Mouse (Mus musculus) megakaryocyte progenitor cell, adult 5-6 weeks (primary cell): ENCODE results near the gene Pde4a. TPM values are rescaled to one million over a fixed set of nuclear protein-coding genes. Genes with fewer than 3 reads are reported as not detected.
A peak's percentile ranks its signal among the peaks of the same experiment; 100 is the strongest.
"Not testable (repeated sequence)": the region's sequence is repeated elsewhere in the genome, so short reads cannot be mapped to it uniquely, and the experiment has no call there.

Experiments used
- ATAC-seq: replicated peaks from 2 replicates; pipeline ENCODE4 v1.8.0; 2016; ENCODE audit warnings: mild to moderate bottlenecking, moderate TSS enrichment, inconsistent platforms; ENCODE audit not compliant: poor library complexity
- total RNA-seq, 2 experiments: library from RNA; stranded (forward) in 1 of 2; stranded (reverse) in 1 of 2; fragments of 157-497, 149-512 nt in 1 of 2; fragments of 200-1000 nt in 1 of 2; gene quantifications; 2 replicates each; pipeline versions ENCODE4 v1.2.3 to v1.2.4; 2015 to 2017

Pde4a gene
- total RNA-seq, 2 experiments from 2014 or later: 4.0 to 15.2 TPM

DNA sequence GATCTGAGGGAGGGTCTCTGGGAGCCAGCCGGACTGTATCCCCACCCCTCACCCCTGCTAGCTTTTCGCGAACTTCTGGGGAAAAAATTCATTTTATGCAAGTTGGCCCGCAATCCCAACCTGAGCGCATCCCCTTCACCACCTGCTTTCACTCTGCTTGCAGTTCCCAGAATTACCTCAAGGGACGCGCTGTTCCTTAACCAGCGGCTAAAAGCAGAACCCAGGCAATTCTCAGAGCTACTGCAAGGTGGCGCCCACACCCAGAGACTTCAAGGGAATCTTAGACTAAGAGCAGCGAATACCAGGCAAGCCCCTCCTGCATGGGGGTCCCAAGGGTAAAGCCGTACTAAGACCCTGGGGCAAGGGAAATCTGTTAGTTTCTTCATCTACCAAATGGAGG, 75.8 kb downstream of the Pde4a start:
- ATAC-seq: peak; percentile 70

DNA sequence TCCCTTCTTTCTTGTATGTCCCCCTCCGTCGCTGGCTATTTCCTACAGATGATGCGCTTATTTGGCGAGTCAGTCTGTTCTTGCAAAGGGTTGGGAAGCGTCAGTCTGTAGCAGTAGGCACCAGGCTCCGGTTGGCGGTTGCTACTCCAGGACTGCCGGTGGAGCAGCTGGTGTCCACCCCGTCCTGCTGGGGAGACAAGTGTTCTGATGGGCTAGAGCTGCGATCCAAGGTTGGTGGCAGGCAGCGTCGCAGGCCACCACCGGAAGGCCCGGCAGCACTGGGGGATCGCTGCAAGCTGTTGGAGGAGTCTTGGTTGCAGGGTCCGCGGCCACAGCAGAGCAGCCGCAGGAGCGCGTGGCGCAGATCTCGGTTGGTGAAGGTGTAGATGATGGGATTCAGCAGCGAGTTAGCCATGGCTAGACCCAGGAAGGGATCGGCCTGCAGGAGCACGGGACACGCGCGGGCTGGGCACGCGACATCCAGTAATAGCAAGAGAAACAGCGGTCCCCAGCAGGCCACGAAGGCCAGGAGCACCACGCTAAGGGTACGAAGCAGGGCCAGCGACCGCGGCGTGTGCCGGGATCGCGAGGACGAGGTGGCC, 78.4 kb downstream of the Pde4a start:
- ATAC-seq: no peak

DNA sequence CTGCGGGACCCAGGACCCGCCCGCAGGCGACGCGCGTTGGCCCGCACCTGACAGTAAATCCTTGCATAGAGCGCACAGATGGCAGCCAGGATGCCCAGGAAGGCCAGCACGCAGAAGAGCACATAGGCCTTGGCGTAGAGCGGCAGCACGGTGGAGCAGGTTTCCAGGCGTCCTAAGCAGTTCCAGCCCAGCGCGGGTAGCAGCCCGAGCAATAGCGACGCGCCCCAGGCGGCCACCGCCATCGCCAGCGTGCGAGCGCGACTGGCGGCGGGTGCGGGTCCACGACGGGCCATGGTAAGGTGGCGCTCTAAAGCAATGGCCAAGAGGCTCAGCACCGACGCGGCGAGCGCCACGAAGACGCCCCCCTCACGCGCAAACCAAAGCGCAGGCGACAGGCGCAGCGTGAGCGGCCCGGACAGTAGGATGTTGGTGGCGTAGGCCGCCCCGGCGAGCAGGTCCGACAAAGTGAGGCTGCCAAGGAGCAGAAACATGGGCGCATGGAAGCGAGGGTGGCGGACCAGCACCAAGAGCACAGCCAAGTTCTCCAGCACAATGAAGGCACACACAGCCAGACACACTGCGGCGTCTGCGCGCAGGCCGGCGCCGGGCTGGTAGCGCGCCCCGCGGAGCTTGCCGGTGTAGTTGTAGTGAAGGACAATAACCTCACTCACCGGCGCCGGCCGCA, 79.1 kb downstream of the Pde4a start:
- 0 out of 2 replicates have a peak, but pooled peaks have one; percentile 9 for ATAC-seq

DNA sequence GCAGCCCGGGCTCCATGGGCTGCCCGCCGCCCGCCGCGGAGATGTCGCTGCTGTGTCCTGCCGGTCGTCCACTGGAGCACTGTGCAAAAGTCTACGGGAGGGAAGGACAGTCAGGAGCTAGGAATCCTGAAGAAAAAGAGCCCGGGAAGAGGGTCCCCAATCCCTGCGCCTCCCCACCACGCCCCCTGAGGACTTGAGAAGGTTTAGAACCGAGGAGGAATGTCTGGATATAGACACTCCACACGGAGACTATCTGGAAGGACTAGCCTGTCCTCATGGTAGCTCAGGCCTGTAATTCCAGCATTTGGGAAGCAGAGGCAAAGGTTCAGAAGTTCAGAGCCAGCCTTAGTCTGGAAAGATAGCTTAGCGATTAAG, 79.6 kb downstream of the Pde4a start:
- no peak for ATAC-seq

DNA sequence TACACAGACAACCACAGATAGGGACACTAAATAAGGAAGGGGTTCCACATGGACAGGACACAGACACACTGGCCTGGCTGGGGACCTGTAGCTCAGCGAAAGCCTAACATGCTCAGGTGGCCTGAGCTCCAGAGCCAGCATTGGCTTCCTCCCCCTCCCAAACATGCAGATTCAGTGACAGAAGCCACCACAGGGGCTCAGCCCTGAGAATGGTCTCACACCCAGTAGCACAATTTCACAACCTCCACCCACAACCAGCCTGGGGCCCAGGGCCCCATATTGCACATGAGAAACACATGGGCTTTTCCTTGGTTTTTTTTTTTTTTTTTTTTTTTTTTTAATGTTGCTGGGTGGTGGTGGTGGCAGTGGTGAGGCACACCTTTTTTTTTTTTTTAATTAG, 80.8 kb downstream of the Pde4a start:
- ATAC-seq: peak; percentile 41

DNA sequence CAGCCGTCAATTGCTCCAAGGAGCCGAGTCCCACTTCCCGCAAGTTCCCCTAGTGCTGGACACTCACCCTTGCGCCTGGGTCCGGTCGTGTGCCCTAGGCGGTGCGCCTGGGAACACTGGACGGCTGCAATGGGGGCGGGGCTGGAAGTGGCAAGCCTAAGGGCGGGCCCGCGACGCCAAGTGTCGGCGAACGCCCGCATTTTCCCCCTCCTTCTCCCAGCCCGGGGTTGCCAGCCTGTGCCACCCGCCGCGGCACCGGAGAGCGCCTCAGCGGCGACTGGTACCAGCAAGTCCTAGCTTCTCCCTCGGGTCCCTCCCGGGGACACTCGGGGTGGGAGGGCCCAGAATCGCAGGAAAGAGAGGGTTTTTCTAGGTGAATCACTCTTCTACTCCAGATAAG, 82.8 kb downstream of the Pde4a start, which contains the start of gene S1pr5:
TSS of gene S1pr5 (minus strand) at position 118 of the 400 bp plus-strand sequence.
- peak; percentile 35; the same call in 1 of the 2 replicates for ATAC-seq

DNA sequence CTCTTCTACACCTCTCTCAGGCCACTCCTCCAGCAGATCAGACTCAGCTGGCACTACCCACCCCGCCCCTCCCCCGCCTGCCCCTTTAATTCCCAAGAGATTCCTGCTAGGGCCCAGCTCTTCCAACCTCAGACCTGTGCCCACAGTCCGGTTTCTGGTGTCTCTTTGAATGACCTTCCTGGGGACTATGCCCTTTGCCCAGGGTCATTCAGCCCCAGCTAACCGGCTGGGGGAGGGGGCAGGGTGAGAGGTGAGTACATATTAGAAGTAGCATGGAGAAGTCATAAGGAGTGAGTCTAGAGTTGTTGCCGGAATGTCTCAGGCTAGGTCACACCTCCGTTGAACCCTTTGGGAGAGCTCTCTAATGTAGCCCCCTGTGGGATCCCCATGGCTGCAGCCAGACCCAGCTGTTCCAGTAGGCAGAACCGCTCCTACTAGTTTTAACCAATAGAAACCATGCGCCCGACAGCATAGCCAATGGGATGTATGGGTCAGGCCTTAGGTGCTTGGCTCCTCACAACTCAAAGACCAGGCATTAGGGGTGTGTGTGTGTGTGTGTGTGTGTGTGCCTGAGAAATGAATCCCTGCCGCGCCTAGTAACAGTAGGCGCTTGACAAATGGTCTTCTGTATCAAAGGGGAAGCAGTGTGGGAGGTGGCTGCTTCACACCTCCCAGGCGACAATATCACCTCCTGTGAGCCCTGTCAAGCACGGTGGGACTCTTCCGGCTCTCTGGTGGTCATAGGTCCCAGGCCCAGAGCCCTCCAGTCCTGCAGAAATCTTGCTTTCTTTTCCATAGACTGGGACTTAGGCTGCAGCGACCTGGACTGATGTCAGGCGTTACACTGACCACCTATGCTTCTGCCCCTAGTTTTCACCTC, 84.4 kb downstream of the Pde4a start:
- ATAC-seq: no peak

DNA sequence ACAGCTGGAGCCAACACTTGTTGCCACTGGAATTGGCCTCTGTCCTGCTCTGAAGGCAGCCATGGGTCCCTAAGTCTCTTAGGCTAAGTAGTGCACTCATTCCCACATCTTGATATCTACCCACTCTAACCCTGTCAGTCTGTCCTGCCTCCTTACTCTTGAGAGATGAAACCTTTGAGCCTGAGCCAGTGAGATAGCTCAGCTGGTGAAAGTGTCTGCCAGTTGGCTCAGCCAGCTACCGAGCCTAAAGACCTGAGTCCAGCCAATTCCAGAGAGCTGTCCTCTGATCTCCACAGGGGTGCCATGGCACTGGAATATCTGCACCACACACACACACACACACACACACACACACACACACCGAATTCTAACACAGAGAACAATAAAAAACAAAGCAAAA, 85.0 kb downstream of the Pde4a start:
- ATAC-seq: peak; percentile 18; the same call in 1 of the 2 replicates

DNA sequence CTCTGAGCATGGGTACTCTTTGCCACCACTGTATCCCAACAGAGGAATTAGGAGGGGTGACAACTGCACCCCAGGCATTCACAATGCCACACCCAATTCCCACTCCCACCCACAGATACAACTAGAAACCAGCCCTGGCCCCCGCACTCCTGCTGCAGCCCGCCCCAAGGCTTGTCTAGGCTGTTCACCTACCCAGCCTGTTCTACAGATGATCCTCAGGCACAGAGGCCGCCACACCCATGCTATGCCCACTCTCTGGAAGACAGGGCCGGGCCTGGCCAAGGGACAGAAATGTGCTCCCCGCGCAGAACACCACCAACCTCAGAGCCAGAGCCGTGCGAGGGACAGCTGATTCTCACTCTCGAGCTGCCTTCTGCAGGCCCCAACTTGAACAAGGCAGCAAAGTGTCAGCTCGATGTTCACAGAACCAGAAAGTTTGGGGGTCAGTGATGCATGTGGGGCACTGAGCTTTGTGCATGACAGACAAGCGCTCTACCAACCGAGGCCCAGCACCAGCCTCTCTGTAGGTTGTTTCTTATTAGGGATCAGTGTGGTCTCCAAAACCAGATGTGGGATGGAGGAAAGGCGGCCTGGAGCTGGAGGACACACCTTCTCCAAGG, 85.7 kb downstream of the Pde4a start:
- ATAC-seq: no peak

DNA sequence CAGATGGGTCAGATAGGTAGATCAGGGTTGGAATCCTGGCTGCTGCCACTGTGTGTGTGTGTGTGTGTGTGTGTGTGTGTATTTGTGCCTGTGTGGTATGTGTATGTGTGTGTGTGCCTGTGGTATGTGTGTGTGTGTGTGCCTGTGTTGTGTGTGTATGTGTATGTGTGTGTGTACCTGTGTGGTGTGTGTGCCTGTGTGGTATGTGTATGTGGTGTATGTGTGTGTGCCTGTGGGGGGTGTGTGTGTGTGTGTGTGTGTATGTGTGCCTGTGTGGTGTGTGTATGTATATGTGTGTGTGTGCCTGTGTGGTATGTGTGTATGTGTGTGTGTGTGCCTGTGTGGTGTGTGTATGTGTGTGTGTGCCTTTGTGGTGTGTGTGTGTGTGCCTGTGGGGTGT, 89.2 kb downstream of the Pde4a start:
- no peak for ATAC-seq

DNA sequence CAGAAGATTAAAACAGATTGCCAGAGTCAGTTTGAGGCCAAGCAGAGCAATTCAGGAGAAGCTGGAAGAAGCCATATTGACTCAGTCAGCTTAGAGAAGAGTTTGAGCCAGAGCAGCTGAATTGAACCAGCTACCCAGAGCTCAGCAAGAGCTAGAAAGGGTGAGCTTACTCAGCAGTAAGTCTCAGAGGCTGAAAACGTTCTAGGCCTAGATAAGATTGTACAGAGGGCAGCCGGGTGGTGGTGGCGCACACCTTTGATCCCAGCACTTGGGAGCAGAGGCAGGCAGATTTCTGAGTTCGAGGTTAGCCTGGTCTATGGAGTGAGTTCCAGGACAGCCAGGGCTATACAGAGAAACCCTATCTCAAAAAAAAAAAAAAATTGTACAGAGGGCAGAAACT, 90.8 kb downstream of the Pde4a start:
- ATAC-seq: not testable (repeated sequence)

DNA sequence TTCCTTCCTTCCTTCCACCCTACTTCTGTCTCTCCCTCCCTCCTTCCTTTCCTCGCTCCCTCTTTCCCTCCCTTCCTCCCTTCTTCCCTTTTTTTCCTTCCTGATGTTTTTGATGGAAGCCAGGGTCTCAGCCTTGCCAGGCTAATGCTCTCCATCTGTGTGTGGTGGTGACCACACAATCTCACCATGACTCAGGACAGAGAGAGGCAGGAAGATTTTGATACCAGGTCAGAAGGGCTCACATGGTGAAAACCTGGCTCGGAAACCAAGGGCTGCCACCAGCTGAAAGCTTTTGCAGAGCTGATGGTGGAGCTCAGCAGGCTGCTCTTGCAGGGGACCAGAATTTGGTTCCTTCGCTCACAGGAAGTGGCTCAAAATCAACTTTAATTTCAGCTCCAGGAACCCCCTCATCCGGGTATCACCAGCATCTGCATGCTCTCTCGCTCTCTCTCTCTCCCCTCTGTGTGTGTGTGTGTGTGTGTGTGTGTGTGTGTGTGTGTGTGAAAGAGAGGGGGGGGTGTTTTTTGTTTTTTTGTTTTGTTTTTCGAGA, 95.1 kb downstream of the Pde4a start:
- no peak for ATAC-seq

DNA sequence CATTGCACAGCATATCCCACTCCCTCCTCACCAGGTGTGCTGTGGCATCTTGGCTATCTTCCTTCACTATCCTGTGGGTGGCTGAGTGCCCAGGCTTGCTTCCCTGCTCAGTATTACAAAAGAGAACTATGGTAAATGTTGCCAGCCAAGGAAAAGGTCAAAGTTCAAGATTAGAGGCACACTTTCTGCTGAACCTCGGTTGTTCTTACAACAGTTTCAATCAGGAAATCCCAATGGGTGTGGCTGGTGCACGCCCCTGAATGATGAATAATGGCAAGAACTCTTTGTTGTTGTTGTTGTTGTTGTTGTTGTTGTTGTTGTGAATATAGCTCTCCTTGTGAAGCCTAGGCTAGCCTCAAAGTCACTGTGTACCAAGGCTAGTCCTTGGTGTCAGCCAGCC, 96.3 kb downstream of the Pde4a start:
- ATAC-seq: no peak

Other genes starting within 250 kb of the Pde4a start
- 109 and 114 TPM in 2 replicates for gene Dnmt1, start 205.8 kb upstream of the Pde4a start, total RNA-seq (2015)
- gene Dnmt1, start 205.8 kb upstream of the Pde4a start, total RNA-seq (2017): 222 and 314 TPM in 2 replicates
- gene S1pr2, start 188.9 kb upstream of the Pde4a start, total RNA-seq (2015): 4.7 and 5.2 TPM in 2 replicates
- gene S1pr2, start 188.9 kb upstream of the Pde4a start, total RNA-seq (2017): 1.8 and 2.5 TPM in 2 replicates
- gene Mrpl4, start 163.0 kb upstream of the Pde4a start, total RNA-seq (2015): 42.0 and 48.1 TPM in 2 replicates
- gene Mrpl4, start 163.0 kb upstream of the Pde4a start, total RNA-seq (2017): 44.1 and 50.7 TPM in 2 replicates
- 5.3 and 6.9 TPM in 2 replicates for gene Icam1, start 149.7 kb upstream of the Pde4a start, total RNA-seq (2015)
- 9.2 and 9.8 TPM in 2 replicates for gene Icam1, start 149.7 kb upstream of the Pde4a start, total RNA-seq (2017)
- gene Icam4, start 136.3 kb upstream of the Pde4a start, total RNA-seq (2015): 4.5 and 7.8 TPM in 2 replicates
- gene Icam4, start 136.3 kb upstream of the Pde4a start, total RNA-seq (2017): 3.7 and 4.0 TPM in 2 replicates
- not detected in 2 replicates for gene Icam5, start 133.6 kb upstream of the Pde4a start, total RNA-seq (2015)
- gene Icam5, start 133.6 kb upstream of the Pde4a start, total RNA-seq (2017): 0.21 and 0.24 TPM in 2 replicates
- 1.6 TPM in 1 of 2 replicates, not detected in the other for gene Zglp1, start 98.6 kb upstream of the Pde4a start, total RNA-seq (2015)
- gene Zglp1, start 98.6 kb upstream of the Pde4a start, total RNA-seq (2017): 0.96 TPM in 1 of 2 replicates, not detected in the other
- 1.0 and 1.9 TPM in 2 replicates for gene Gm49373, start 92.6 kb upstream of the Pde4a start, total RNA-seq (2015)
- gene Gm49373, start 92.6 kb upstream of the Pde4a start, total RNA-seq (2017): not detected in 2 replicates
- 20.5 and 25.2 TPM in 2 replicates for gene Fdx1l, start 92.1 kb upstream of the Pde4a start, total RNA-seq (2015)
- 41.5 and 64.8 TPM in 2 replicates for gene Fdx1l, start 92.1 kb upstream of the Pde4a start, total RNA-seq (2017)
- 64.5 and 66.7 TPM in 2 replicates for gene Gm38431, start 73.7 kb upstream of the Pde4a start, total RNA-seq (2015)
- gene Gm38431, start 73.7 kb upstream of the Pde4a start, total RNA-seq (2017): 4.0 and 4.5 TPM in 2 replicates
- gene Raver1, start 73.7 kb upstream of the Pde4a start, total RNA-seq (2015): 48.4 and 60.3 TPM in 2 replicates
- 28.4 and 30.0 TPM in 2 replicates for gene Raver1, start 73.7 kb upstream of the Pde4a start, total RNA-seq (2017)
- gene Tyk2, start 34.5 kb upstream of the Pde4a start, total RNA-seq (2015): 12.0 and 12.5 TPM in 2 replicates
- 16.7 and 17.9 TPM in 2 replicates for gene Tyk2, start 34.5 kb upstream of the Pde4a start, total RNA-seq (2017)
- 69.7 and 72.1 TPM in 2 replicates for gene Cdc37, start 15.7 kb upstream of the Pde4a start, total RNA-seq (2015)
- 283 and 351 TPM in 2 replicates for gene Cdc37, start 15.7 kb upstream of the Pde4a start, total RNA-seq (2017)
- 17.2 and 18.3 TPM in 2 replicates for gene Keap1, start 73.6 kb downstream of the Pde4a start, total RNA-seq (2015)
- gene Keap1, start 73.6 kb downstream of the Pde4a start, total RNA-seq (2017): 35.3 and 38.4 TPM in 2 replicates
- gene S1pr5, start 82.7 kb downstream of the Pde4a start, total RNA-seq (2015): 0.10 TPM in 1 of 2 replicates, not detected in the other
- gene S1pr5, start 82.7 kb downstream of the Pde4a start, total RNA-seq (2017): 0.29 TPM in 1 of 2 replicates, not detected in the other
- gene Atg4d, start 99.6 kb downstream of the Pde4a start, total RNA-seq (2015): 3.9 and 5.0 TPM in 2 replicates
- 6.1 and 7.0 TPM in 2 replicates for gene Atg4d, start 99.6 kb downstream of the Pde4a start, total RNA-seq (2017)
- gene Kri1, start 122.3 kb downstream of the Pde4a start, total RNA-seq (2015): 33.8 and 38.8 TPM in 2 replicates
- gene Kri1, start 122.3 kb downstream of the Pde4a start, total RNA-seq (2017): 83.1 and 87.6 TPM in 2 replicates
- gene Cdkn2d, start 125.7 kb downstream of the Pde4a start, total RNA-seq (2015): 24.1 and 24.3 TPM in 2 replicates
- gene Cdkn2d, start 125.7 kb downstream of the Pde4a start, total RNA-seq (2017): 11.2 and 16.1 TPM in 2 replicates
- gene Ap1m2, start 146.6 kb downstream of the Pde4a start, total RNA-seq (2015): 0.32 and 0.57 TPM in 2 replicates
- gene Ap1m2, start 146.6 kb downstream of the Pde4a start, total RNA-seq (2017): 0.44 and 2.8 TPM in 2 replicates
- 80.9 and 85.5 TPM in 2 replicates for gene Slc44a2, start 155.0 kb downstream of the Pde4a start, total RNA-seq (2015)
- gene Slc44a2, start 155.0 kb downstream of the Pde4a start, total RNA-seq (2017): 66.8 and 68.2 TPM in 2 replicates
- gene Ilf3, start 202.2 kb downstream of the Pde4a start, total RNA-seq (2015): 55.7 and 56.9 TPM in 2 replicates
- gene Ilf3, start 202.2 kb downstream of the Pde4a start, total RNA-seq (2017): 97.5 and 100 TPM in 2 replicates
- gene Qtrt1, start 246.1 kb downstream of the Pde4a start, total RNA-seq (2015): 34.0 and 37.9 TPM in 2 replicates
- gene Qtrt1, start 246.1 kb downstream of the Pde4a start, total RNA-seq (2017): 16.0 and 27.9 TPM in 2 replicates